Mouse (Mus musculus): ENCODE results near the gene Wnk1. TPM values are rescaled to one million over a fixed set of nuclear protein-coding genes. Genes with fewer than 3 reads are reported as not detected.
A peak's percentile ranks its signal among the peaks of the same experiment; 100 is the strongest.

Gene Wnk1
- total and polyA plus RNA-seq, 3 experiments: 31.6 to 735 (median 104) TPM

GRCm38 (mm10) chr6:120084983-120085382 lies 46.5 kb upstream of the Wnk1 start:
- Histone ChIP-seq H3K4me1 (ENCODE audit: control insufficient read depth in 1 of 2, insufficient read depth in 2 of 2, low read length in 2 of 2) (peaks cover 0 to 11% of the 10 kb centered on the region in 2 experiments; a peak in 2 of 4 replicates), H3K27ac (ENCODE audit: control insufficient read depth, low read depth, low read length) (no peak overlapping the region)

GRCm38 (mm10) chr6:120083442-120083841 lies 45.0 kb upstream of the Wnk1 start:
- no peak for TF ChIP-seq TBP (IDR thresholded peaks at IDR 0.05; ENCODE audit: low read depth, low read length)
- TF ChIP-seq POLR2AphosphoS2 (IDR thresholded peaks at IDR 0.05; ENCODE audit: low read length): no peak
- TF ChIP-seq MYC (IDR thresholded peaks at IDR 0.05; ENCODE audit: low read depth, low read length): no peak
- TF ChIP-seq ZNF384 (IDR thresholded peaks at IDR 0.05; ENCODE audit: low read depth, low read length): no peak
- no peak for TF ChIP-seq KAT2A (conservative IDR thresholded peaks at IDR 0.05; ENCODE audit: low read depth, low read length)
- TF ChIP-seq MEF2A (IDR thresholded peaks at IDR 0.05; ENCODE audit: extremely low read depth, insufficient replicate concordance, low read depth, low read length, poor library complexity, severe bottlenecking): no peak
- no peak for TF ChIP-seq USF2 (IDR thresholded peaks at IDR 0.05; ENCODE audit: borderline replicate concordance in 1 of 2, insufficient read depth in 1 of 2, low read depth in 1 of 2, low read length in 2 of 2)
- Histone ChIP-seq H3K9me3 (replicated peaks; ENCODE audit: insufficient read depth, low read length) (no peaks in the 10 kb centered on the region), H3K36me3 (ENCODE audit: control insufficient read depth in 1 of 2, insufficient read depth in 2 of 2, low read length in 2 of 2) (peaks cover 0 to 8% of the 10 kb centered on the region in 2 experiments; a peak in 2 of 4 replicates), H3K79me2 (ENCODE audit: control insufficient read depth, insufficient read depth, low read length, poor library complexity) (no peaks in the 10 kb centered on the region), H3K4me1 (ENCODE audit: control insufficient read depth in 1 of 2, insufficient read depth in 2 of 2, low read length in 2 of 2) (peaks cover 0 to 11% of the 10 kb centered on the region in 2 experiments; a peak in 2 of 4 replicates), H3K4me3 (ENCODE audit: control insufficient read depth in 1 of 2, insufficient read depth in 1 of 2, low read depth in 2 of 2, low read length in 2 of 2) (no peak overlapping the region; a peak in 1 of 4 replicates), H3K27me3 (ENCODE audit: control insufficient read depth in 1 of 2, insufficient read depth in 2 of 2, low read length in 2 of 2) (peaks cover 0 to 2% of the 10 kb centered on the region in 2 experiments; a peak in 1 of 4 replicates), H3K27ac (ENCODE audit: control insufficient read depth, low read depth, low read length) (no peak overlapping the region), H3K9ac (ENCODE audit: control insufficient read depth, low read depth, low read length, poor library complexity, severe bottlenecking) (no peak overlapping the region; the same call in 1 of the 2 replicates)
- DNase-seq (ENCODE audit: low read depth, low spot score): peak; percentile 19

More at GRCm38 (mm10) chr6:120084983-120085382, 46.5 kb upstream of the Wnk1 start:
- DNase-seq (ENCODE audit: low read depth, low spot score): no peak
- H3K27me3 ChIP-seq (ENCODE audit: control insufficient read depth in 1 of 2, insufficient read depth in 2 of 2, low read length in 2 of 2): peaks cover 0 to 2% of the 10 kb centered on the region in 2 experiments; a peak in 1 of 4 replicates
- H3K79me2 ChIP-seq (ENCODE audit: control insufficient read depth, insufficient read depth, low read length, poor library complexity): no peaks in the 10 kb centered on the region
- no peak overlapping the region for H3K9ac ChIP-seq (ENCODE audit: control insufficient read depth, low read depth, low read length, poor library complexity, severe bottlenecking)
- TF ChIP-seq UBTF (IDR thresholded peaks at IDR 0.05; ENCODE audit: borderline replicate concordance, insufficient read depth, low read depth, low read length): no peak
- no peak for TF ChIP-seq CTCF (IDR thresholded peaks at IDR 0.05 in 2 of 3, conservative IDR thresholded peaks at IDR 0.05 in 1 of 3; ENCODE audit: control insufficient read depth in 1 of 3, insufficient read depth in 1 of 3, low read depth in 2 of 3, low read length in 3 of 3, poor library complexity in 1 of 3, severe bottlenecking in 1 of 3)
- TF ChIP-seq TCF12 (IDR thresholded peaks at IDR 0.05; ENCODE audit: low read depth, low read length): no peak
- no peak for TF ChIP-seq RAD21 (IDR thresholded peaks at IDR 0.05; ENCODE audit: low read depth, low read length)
- TF ChIP-seq CHD2 (IDR thresholded peaks at IDR 0.05; ENCODE audit: low read length): no peak
- TF ChIP-seq NRF1 (IDR thresholded peaks at IDR 0.05; ENCODE audit: insufficient read depth, low read depth, low read length, poor library complexity, severe bottlenecking): no peak
- no peak for TF ChIP-seq MAFK (IDR thresholded peaks at IDR 0.05; ENCODE audit: borderline replicate concordance, low read depth, low read length)
- no peak for TF ChIP-seq MYB (IDR thresholded peaks at IDR 0.05; ENCODE audit: low read depth, low read length)
- no peak for TF ChIP-seq POLR2A (IDR thresholded peaks at IDR 0.05; ENCODE audit: control insufficient read depth in 1 of 2, insufficient read depth in 1 of 2, low read depth in 1 of 2, low read length in 2 of 2, poor library complexity in 1 of 2)
- TF ChIP-seq HCFC1 (IDR thresholded peaks at IDR 0.05; ENCODE audit: low read depth, low read length): no peak
- no peak for TF ChIP-seq JUND (IDR thresholded peaks at IDR 0.05; ENCODE audit: low read depth, low read length)
- no peaks in the 10 kb centered on the region for H3K9me3 ChIP-seq (replicated peaks; ENCODE audit: insufficient read depth, low read length)
- H3K4me3 ChIP-seq (ENCODE audit: control insufficient read depth in 1 of 2, insufficient read depth in 1 of 2, low read depth in 2 of 2, low read length in 2 of 2): no peak overlapping the region
- peaks cover 0 to 8% of the 10 kb centered on the region in 2 experiments; a peak in 2 of 4 replicates for H3K36me3 ChIP-seq (ENCODE audit: control insufficient read depth in 1 of 2, insufficient read depth in 2 of 2, low read length in 2 of 2)
